Mouse (Mus musculus) testis, adult 2 months (tissue): Measurements from ENCODE around the gene Plekhg5. TPM values are rescaled to one million over a fixed set of nuclear protein-coding genes. Genes with fewer than 3 reads are reported as not detected.

Experiments used
- H3K27ac ChIP-seq: fragments of 200-500 bp; 2 replicates; pipeline ENCODE4 v1.5.1; 2012; ENCODE audit warnings: low read depth, low read length; ENCODE audit not compliant: control insufficient read depth, insufficient read depth
- H3K27me3 ChIP-seq: fragments of 200-500 bp; 2 replicates; pipeline ENCODE4 v1.6.1; 2012; ENCODE audit warnings: mild to moderate bottlenecking, low read length, moderate library complexity; ENCODE audit not compliant: control insufficient read depth, insufficient read depth
- H3K36me3 ChIP-seq: fragments of 200-500 bp; 2 replicates; pipeline ENCODE4 v1.6.1; 2012; ENCODE audit warnings: mild to moderate bottlenecking, low read length; ENCODE audit not compliant: control insufficient read depth, insufficient read depth
- H3K4me1 ChIP-seq: fragments of 200-500 bp; 2 replicates; pipeline ENCODE4 v1.6.1; 2012; ENCODE audit warnings: low read length; ENCODE audit not compliant: control insufficient read depth, insufficient read depth
- H3K4me3 ChIP-seq: fragments of 200-500 bp; 2 replicates; pipeline ENCODE4 v1.5.1; 2012; ENCODE audit warnings: low read depth, mild to moderate bottlenecking, low read length, moderate library complexity, mixed read lengths; ENCODE audit not compliant: control insufficient read depth
- CTCF ChIP-seq: fragments of 200-500 bp; IDR thresholded peaks from 2 replicates; pipeline ENCODE4 v1.5.1; 2012; ENCODE audit warnings: low read depth, mild to moderate bottlenecking, inconsistent platforms, low read length, moderate library complexity; ENCODE audit not compliant: control insufficient read depth, insufficient read depth, insufficient replicate concordance
- POLR2A ChIP-seq: fragments of 200-500 bp; IDR thresholded peaks from 2 replicates; pipeline ENCODE4 v1.6.1; 2012; ENCODE audit warnings: low read depth, mild to moderate bottlenecking, inconsistent platforms, low read length, moderate library complexity; ENCODE audit not compliant: control insufficient read depth
- polyA plus RNA-seq: library from polyadenylated mRNA; depleted of rRNA; stranded (reverse); fragments of >200 nt; gene quantifications from 2 replicates; pipeline ENCODE4 v1.2.3, GENCODE M21; 2012

Gene Plekhg5
- polyA plus RNA-seq, 1 experiment: 8.8 TPM

DNA sequence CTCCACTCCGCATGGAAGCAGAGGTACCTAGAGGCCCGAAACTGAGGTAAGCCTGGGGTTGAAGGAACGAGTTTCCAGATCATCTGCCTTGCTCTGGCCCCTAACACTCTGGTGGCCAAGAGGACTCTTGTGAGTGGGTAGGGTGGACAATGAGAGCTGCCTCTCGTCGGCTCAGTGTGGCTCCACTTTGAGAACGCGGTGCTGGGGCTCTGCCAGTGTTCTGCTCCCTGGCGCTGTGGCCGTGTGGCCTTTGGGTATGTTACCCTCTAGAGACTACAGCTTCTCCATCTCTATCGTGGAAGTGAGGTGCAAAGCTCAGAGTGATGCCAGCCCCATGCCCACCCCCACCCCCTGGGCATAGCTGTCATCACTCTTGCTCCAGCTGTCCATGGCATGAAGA, 357 bp downstream of the Plekhg5 start:
- H3K36me3 ChIP-seq: no peaks in the 10 kb centered on the region
- H3K4me1 ChIP-seq: peaks cover 11% of the 10 kb centered on the region
- no peaks in the 10 kb centered on the region for H3K27me3 ChIP-seq
- H3K4me3 ChIP-seq: peak overlapping the region; percentile 19; the same call in 1 of the 2 replicates
- peak overlapping the region; percentile 59 for H3K27ac ChIP-seq
- TF ChIP-seq CTCF: no peak
- TF ChIP-seq POLR2A: no peak

DNA sequence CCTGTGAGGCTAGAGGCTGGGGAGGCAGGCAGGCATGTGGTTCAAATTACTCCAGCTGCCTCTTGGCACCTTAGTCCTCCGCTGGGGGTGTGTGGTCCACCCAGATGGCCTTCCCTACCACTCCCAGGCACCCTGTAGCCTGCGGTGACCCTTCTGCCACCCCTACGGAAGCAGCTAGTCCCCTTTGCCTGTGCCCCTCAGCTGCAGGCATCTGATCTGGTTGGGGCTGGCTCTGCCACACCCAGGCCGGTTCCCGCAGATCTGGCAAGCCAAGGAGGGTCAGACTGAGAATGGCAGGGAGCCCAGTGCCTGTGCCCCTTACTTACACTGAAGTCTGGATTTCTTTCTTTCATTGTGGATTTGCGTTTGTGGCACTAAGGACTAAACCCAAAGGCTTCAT, 1.4 kb downstream of the Plekhg5 start:
- Histone ChIP-seq H3K27me3 (no peaks in the 10 kb centered on the region), H3K36me3 (no peaks in the 10 kb centered on the region), H3K4me3 (no peak overlapping the region), H3K4me1 (peaks cover 10% of the 10 kb centered on the region), H3K27ac (no peak overlapping the region)
- no peak for TF ChIP-seq POLR2A
- no peak for TF ChIP-seq CTCF

DNA sequence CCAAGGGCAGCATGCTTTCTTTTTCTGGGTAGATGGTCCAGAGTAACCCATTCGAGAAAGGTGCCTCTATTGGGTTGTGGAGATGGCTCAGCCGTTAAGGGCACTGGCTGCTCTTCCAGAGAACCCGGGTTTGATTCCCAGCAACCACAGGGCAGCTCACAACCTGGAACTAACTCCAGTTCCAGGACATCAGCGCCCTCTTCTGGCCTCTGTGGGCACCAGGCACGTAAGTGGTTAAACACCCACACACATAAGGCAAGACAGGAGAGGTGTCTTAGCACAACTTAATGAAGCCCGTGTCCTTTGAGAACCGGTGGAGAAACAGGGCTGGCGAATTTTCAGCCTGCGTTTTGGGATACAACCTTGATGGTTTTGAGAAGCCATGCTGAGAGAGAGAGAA, 2.2 kb downstream of the Plekhg5 start:
- Histone ChIP-seq H3K4me3 (no peak overlapping the region), H3K27me3 (no peaks in the 10 kb centered on the region), H3K27ac (no peak overlapping the region), H3K36me3 (no peaks in the 10 kb centered on the region), H3K4me1 (peaks cover 10% of the 10 kb centered on the region)
- TF ChIP-seq CTCF (peak; percentile 11; the same call in 1 of the 2 replicates), POLR2A (no peak)

DNA sequence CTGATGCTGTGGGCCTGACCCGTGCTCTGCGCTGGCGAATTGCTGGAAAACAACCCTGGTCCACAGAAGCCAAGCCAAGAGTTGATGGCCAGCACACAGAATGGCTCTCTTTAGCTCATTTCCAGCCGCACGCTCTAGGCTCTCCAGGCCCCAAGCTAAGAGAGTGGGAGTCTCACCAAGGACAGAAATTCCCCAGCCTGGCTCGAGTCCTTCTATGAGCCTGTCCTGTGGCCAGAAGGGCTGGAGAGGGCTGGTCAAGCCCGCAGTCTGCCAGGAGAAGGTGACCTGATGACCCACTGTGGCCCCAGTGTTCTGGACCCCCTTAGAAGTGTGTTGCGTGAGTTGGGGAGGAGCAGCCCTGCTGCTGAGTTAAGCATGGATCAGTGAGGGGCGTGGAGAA, 4.9 kb downstream of the Plekhg5 start:
- no peak overlapping the region for H3K4me3 ChIP-seq
- no peaks in the 10 kb centered on the region for H3K36me3 ChIP-seq
- H3K4me1 ChIP-seq: peaks cover 9% of the 10 kb centered on the region
- no peak for TF ChIP-seq POLR2A
- TF ChIP-seq CTCF: no peak
- no peak overlapping the region for H3K27ac ChIP-seq
- H3K27me3 ChIP-seq: no peaks in the 10 kb centered on the region

GRCm38 (mm10) chr4:152078105-152078530, 5.8 kb downstream of the Plekhg5 start:
- TF ChIP-seq POLR2A: no peak
- TF ChIP-seq CTCF: no peak
- Histone ChIP-seq H3K27ac (no peak overlapping the region), H3K36me3 (no peaks in the 10 kb centered on the region), H3K4me1 (peaks cover 5% of the 10 kb centered on the region), H3K27me3 (no peaks in the 10 kb centered on the region), H3K4me3 (no peak overlapping the region)

GRCm38 (mm10) chr4:152079261-152079660, 7.0 kb downstream of the Plekhg5 start:
- H3K4me1 ChIP-seq: peaks cover 5% of the 10 kb centered on the region; the same call in 1 of the 2 replicates
- H3K36me3 ChIP-seq: no peaks in the 10 kb centered on the region
- no peak for TF ChIP-seq POLR2A
- no peak for TF ChIP-seq CTCF
- H3K4me3 ChIP-seq: no peak overlapping the region
- no peak overlapping the region for H3K27ac ChIP-seq
- H3K27me3 ChIP-seq: no peaks in the 10 kb centered on the region

GRCm38 (mm10) chr4:152079931-152080330, 7.6 kb downstream of the Plekhg5 start:
- TF ChIP-seq POLR2A: no peak
- TF ChIP-seq CTCF: no peak
- 0 out of 2 replicates have a peak overlapping the region, but pooled peaks have one; percentile 19 for H3K27ac ChIP-seq

More at GRCm38 (mm10) chr4:152079931-152080330, 7.6 kb downstream of the Plekhg5 start:
- Histone ChIP-seq H3K27me3 (no peaks in the 10 kb centered on the region), H3K4me3 (no peak overlapping the region), H3K4me1 (peaks cover 8% of the 10 kb centered on the region), H3K36me3 (no peaks in the 10 kb centered on the region)
